Mouse (Mus musculus) lung, embryonic 14.5 days (tissue): ENCODE measurements at regions not wholly inside any gene's neighbourhood (a gene's known extent, or its start where the extent isn't known, plus 50 kb on each side); places are given as distances from the start of the nearest gene placed in this dataset.

Experiments
- ATAC-seq: fragments of 200-750 bp; cut with Nextera tagmentation; 2 replicates; pipeline ENCODE4 v1.8.0; 2017; ENCODE audit warnings: mild to moderate bottlenecking, moderate TSS enrichment, moderate library complexity; ENCODE audit not compliant: insufficient read depth
- DNase-seq: peaks from one replicate; pipeline ENCODE4 v3.0.0-alpha.2; 2015
- H3K27ac ChIP-seq: fragments of 300-500 bp; sonication (generic); 2 replicates; pipeline ENCODE4 v1.5.1; 2014; ENCODE audit warnings: low read depth, mild to moderate bottlenecking, moderate library complexity
- H3K27me3 ChIP-seq: fragments of 300-500 bp; sonication (generic); 2 replicates; pipeline ENCODE4 v1.6.1; 2014; ENCODE audit warnings: low read length, control low read depth; ENCODE audit not compliant: insufficient read depth
- H3K36me3 ChIP-seq: fragments of 300-500 bp; sonication (generic); 2 replicates; pipeline ENCODE4 v1.6.1; 2014; ENCODE audit warnings: control low read depth; ENCODE audit not compliant: insufficient read depth
- H3K4me1 ChIP-seq: fragments of 300-500 bp; sonication (generic); 2 replicates; pipeline ENCODE4 v1.6.1; 2014; ENCODE audit warnings: antibody characterized with exemption, control low read depth; ENCODE audit not compliant: insufficient read depth
- H3K4me2 ChIP-seq: fragments of 300-500 bp; sonication (generic); 2 replicates; pipeline ENCODE4 v1.6.1; 2014; ENCODE audit warnings: mild to moderate bottlenecking
- H3K4me3 ChIP-seq: fragments of 300-500 bp; sonication (generic); 2 replicates; pipeline ENCODE4 v1.5.1; 2014; ENCODE audit warnings: low read depth, low read length
- H3K9ac ChIP-seq: fragments of 300-500 bp; sonication (generic); 2 replicates; pipeline ENCODE4 v1.6.1; 2014
- H3K9me3 ChIP-seq: fragments of 300-500 bp; sonication (generic); 2 replicates; pipeline ENCODE4 v1.6.1; 2016; ENCODE audit warnings: low read depth, low read length, control low read depth
- CTCF ChIP-seq: IDR thresholded peaks from 2 replicates; pipeline ENCODE4 v1.5.1; 2016; ENCODE audit warnings: antibody characterized with exemption, low read depth
- WGBS: fragments of 180-500 bp; shearing (Covaris S2); extraction: QIAGEN DNeasy Blood & Tissue Kit; methylation state at CpG from one replicate; pipeline ENCODE4 v1.1.7; 2014; 5-methylcytosine and 5-hydroxymethylcytosine counted together

- no peak overlapping the region for H3K4me3 ChIP-seq
- WGBS = 94% methylated on average over 2 of the region's 2 CpGs
Observed at GRCm38 (mm10) chr12:58654530-58655056, 357.2 kb downstream of the Sec23a start.

GRCm38 (mm10) chr12:58653751-58654150 lies 358.1 kb downstream of the Sec23a start:
- Histone ChIP-seq H3K27ac (no peak overlapping the region), H3K4me3 (no peak overlapping the region), H3K9me3 (no peaks in the 10 kb centered on the region), H3K27me3 (no peaks in the 10 kb centered on the region), H3K4me2 (no peak overlapping the region), H3K9ac (no peak overlapping the region), H3K36me3 (no peaks in the 10 kb centered on the region), H3K4me1 (no peaks in the 10 kb centered on the region)
- no peak for TF ChIP-seq CTCF
- DNase-seq (no peak), ATAC-seq (no peak)
- 70% methylated on average over 6 of the region's 6 CpGs for WGBS

More at GRCm38 (mm10) chr12:58654530-58655056, 357.2 kb downstream of the Sec23a start:
- Histone ChIP-seq H3K27ac (no peak overlapping the region), H3K4me2 (no peak overlapping the region), H3K9me3 (no peaks in the 10 kb centered on the region), H3K9ac (no peak overlapping the region), H3K4me1 (no peaks in the 10 kb centered on the region), H3K27me3 (no peaks in the 10 kb centered on the region), H3K36me3 (no peaks in the 10 kb centered on the region)
- DNase-seq (no peak), ATAC-seq (no peak)
- TF ChIP-seq CTCF = no peak

- TF ChIP-seq CTCF = no peak
- ATAC-seq = no peak
- 74% methylated on average over 6 of the region's 6 CpGs for WGBS
Observed at GRCm38 (mm10) chr12:58653222-58653621, 358.6 kb downstream of the Sec23a start.

GRCm38 (mm10) chr12:58652701-58653100 lies 359.1 kb downstream of the Sec23a start:
- no peak for ATAC-seq
- TF ChIP-seq CTCF = no peak
- WGBS = 93% methylated on average over 4 of the region's 4 CpGs
- Histone ChIP-seq H3K27ac (no peak overlapping the region), H3K4me3 (no peak overlapping the region), H3K4me1 (no peaks in the 10 kb centered on the region), H3K4me2 (no peak overlapping the region), H3K9ac (no peak overlapping the region), H3K27me3 (no peaks in the 10 kb centered on the region), H3K9me3 (no peaks in the 10 kb centered on the region), H3K36me3 (no peaks in the 10 kb centered on the region)
- no peak for DNase-seq

More at GRCm38 (mm10) chr12:58653222-58653621, 358.6 kb downstream of the Sec23a start:
- Histone ChIP-seq H3K4me1 (no peaks in the 10 kb centered on the region), H3K4me3 (no peak overlapping the region), H3K27me3 (no peaks in the 10 kb centered on the region), H3K27ac (no peak overlapping the region), H3K4me2 (no peak overlapping the region), H3K36me3 (no peaks in the 10 kb centered on the region), H3K9ac (no peak overlapping the region), H3K9me3 (no peaks in the 10 kb centered on the region)
- no peak for DNase-seq

- H3K4me3 ChIP-seq = no peak overlapping the region
- H3K4me2 ChIP-seq = no peak overlapping the region
- no peak overlapping the region for H3K27ac ChIP-seq
- H3K27me3 ChIP-seq = no peaks in the 10 kb centered on the region
- no peaks in the 10 kb centered on the region for H3K36me3 ChIP-seq
- no peak overlapping the region for H3K9ac ChIP-seq
- DNase-seq (no peak), ATAC-seq (no peak)
- TF ChIP-seq CTCF = no peak
- H3K4me1 ChIP-seq = no peaks in the 10 kb centered on the region
- H3K9me3 ChIP-seq = no peaks in the 10 kb centered on the region
- WGBS = 22% methylated on average over 4 of the region's 4 CpGs
Observed at GRCm38 (mm10) chr12:58648322-58648721, 363.5 kb downstream of the Sec23a start.

- TF ChIP-seq CTCF = no peak
- H3K27me3 ChIP-seq = no peaks in the 10 kb centered on the region
- no peak overlapping the region for H3K27ac ChIP-seq
- no peak overlapping the region for H3K4me2 ChIP-seq
- no peak overlapping the region for H3K4me3 ChIP-seq
- H3K36me3 ChIP-seq = no peaks in the 10 kb centered on the region
- 50% methylated on average over 3 of the region's 3 CpGs for WGBS
- ATAC-seq (no peak), DNase-seq (no peak)
- no peaks in the 10 kb centered on the region for H3K4me1 ChIP-seq
- H3K9ac ChIP-seq = no peak overlapping the region
- H3K9me3 ChIP-seq = no peaks in the 10 kb centered on the region
Observed at GRCm38 (mm10) chr12:58643843-58644242, 368.0 kb downstream of the Sec23a start.

- 65% methylated on average over 1 of the region's 1 CpGs for WGBS
- ATAC-seq = no peak
Observed at GRCm38 (mm10) chr12:58639478-58639877, 370.4 kb upstream of the Clec14a start.

GRCm38 (mm10) chr12:58638260-58638659 lies 369.2 kb upstream of the Clec14a start:
- no peak overlapping the region for H3K27ac ChIP-seq
- H3K4me1 ChIP-seq = no peaks in the 10 kb centered on the region
- 50% methylated on average over 3 of the region's 3 CpGs for WGBS
- no peak for ATAC-seq
- no peaks in the 10 kb centered on the region for H3K9me3 ChIP-seq
- H3K4me2 ChIP-seq = no peak overlapping the region
- peak; percentile 56 for TF ChIP-seq CTCF
- no peak overlapping the region for H3K9ac ChIP-seq
- no peaks in the 10 kb centered on the region for H3K27me3 ChIP-seq
- no peak overlapping the region for H3K4me3 ChIP-seq
- DNase-seq = peak; percentile 59
- no peaks in the 10 kb centered on the region for H3K36me3 ChIP-seq

More at GRCm38 (mm10) chr12:58639478-58639877, 370.4 kb upstream of the Clec14a start:
- no peak for TF ChIP-seq CTCF
- no peak for DNase-seq
- no peaks in the 10 kb centered on the region for H3K27me3 ChIP-seq
- H3K9me3 ChIP-seq = no peaks in the 10 kb centered on the region
- H3K27ac ChIP-seq = no peak overlapping the region
- H3K36me3 ChIP-seq = no peaks in the 10 kb centered on the region
- no peak overlapping the region for H3K4me2 ChIP-seq
- H3K4me1 ChIP-seq = no peaks in the 10 kb centered on the region
- H3K9ac ChIP-seq = no peak overlapping the region
- no peak overlapping the region for H3K4me3 ChIP-seq
